Mouse (Mus musculus) embryonic fibroblast, embryonic 13.5 days (primary cell): Measurements from ENCODE around the gene Ccm2.

Experiments
- CTCF ChIP-seq: IDR thresholded peaks from 2 replicates; pipeline ENCODE4 v1.5.1; 2011; ENCODE audit warnings: mild to moderate bottlenecking, control low read depth, low read length, moderate library complexity, borderline replicate concordance; ENCODE audit not compliant: insufficient read depth
- POLR2A ChIP-seq: IDR thresholded peaks from 2 replicates; pipeline ENCODE4 v1.6.1; 2011; ENCODE audit warnings: low read depth, mild to moderate bottlenecking, control low read depth, low read length, moderate library complexity

DNA sequence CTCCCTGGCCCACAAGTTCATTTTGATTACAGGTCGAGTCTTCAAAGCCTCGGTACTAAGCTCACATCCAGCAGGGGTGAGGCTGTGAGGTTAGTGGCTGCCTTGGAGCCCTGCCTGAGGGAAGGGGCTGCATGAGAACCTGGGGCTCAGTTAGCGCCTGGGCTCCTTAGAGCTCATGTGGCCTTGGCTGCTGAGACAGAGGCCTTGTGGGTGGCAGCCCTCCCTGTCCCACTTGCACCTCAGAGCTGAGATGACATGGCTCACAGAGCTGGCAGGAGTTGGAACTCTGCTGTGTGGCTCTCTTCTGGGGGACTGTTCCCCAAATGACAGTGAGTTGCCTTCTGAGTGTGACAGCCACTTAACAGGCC is 22.7 kb downstream of the Ccm2 start:
- no peak for TF ChIP-seq POLR2A
- no peak for TF ChIP-seq CTCF
